Mouse (Mus musculus) midbrain, embryonic 11.5 days (tissue): ENCODE measurements around the gene Isy1. TPM values are rescaled to one million over a fixed set of nuclear protein-coding genes. Genes with fewer than 3 reads are reported as not detected.

Source experiments
- polyA plus RNA-seq: library from polyadenylated mRNA; unstranded; fragments of >200 nt; fragmentation: Nextera tagmentation; extraction: Ambion mirVana; gene quantifications from 2 replicates; pipeline ENCODE4 v1.2.1, GENCODE M21; 2014

Gene Isy1
- polyA plus RNA-seq, 1 experiment from 2014 or later = 66.4 TPM

Other genes with a start within 250 kb of the Isy1 start
- gene Prokr1, start 248.1 kb downstream of the Isy1 start, polyA plus RNA-seq = 3.1 and 3.5 TPM in 2 replicates
- 14.8 and 15.9 TPM in 2 replicates for gene Aplf, start 166.6 kb downstream of the Isy1 start, polyA plus RNA-seq
- 6.1 and 6.4 TPM in 2 replicates for gene Efcc1, start 107.9 kb downstream of the Isy1 start, polyA plus RNA-seq
- gene Gp9, start 60.7 kb downstream of the Isy1 start, polyA plus RNA-seq = 1.8 and 2.5 TPM in 2 replicates
- gene Rab43, start 26.6 kb downstream of the Isy1 start, polyA plus RNA-seq = 7.7 and 8.0 TPM in 2 replicates
- 1.9 and 4.0 TPM in 2 replicates for gene Gm45140, start 3.0 kb downstream of the Isy1 start, polyA plus RNA-seq
- 1,266 and 1,289 TPM in 2 replicates for gene Cnbp, start 12.3 kb upstream of the Isy1 start, polyA plus RNA-seq
- 124 and 132 TPM in 2 replicates for gene Copg1, start 49.0 kb upstream of the Isy1 start, polyA plus RNA-seq
- gene Hmces, start 75.1 kb upstream of the Isy1 start, polyA plus RNA-seq = 42.8 and 47.6 TPM in 2 replicates
- 74.7 and 106 TPM in 2 replicates for gene H1fx, start 142.8 kb upstream of the Isy1 start, polyA plus RNA-seq
- gene Rab7, start 206.5 kb upstream of the Isy1 start, polyA plus RNA-seq = 251 and 267 TPM in 2 replicates
- gene Rpn1, start 245.7 kb upstream of the Isy1 start, polyA plus RNA-seq = 267 and 272 TPM in 2 replicates